Mouse (Mus musculus): ENCODE data around the gene Itga9. TPM values are rescaled to one million over a fixed set of nuclear protein-coding genes. Genes with fewer than 3 reads are reported as not detected.

Itga9 gene
- polyA plus RNA-seq, 2 experiments: 1.4 to 2.8 TPM

GRCm38 (mm10) chr9:118794668-118795067 lies 188.2 kb downstream of the Itga9 start:
- no peak overlapping the region for H3K27ac ChIP-seq
- no peaks in the 10 kb centered on the region for H3K9me3 ChIP-seq (ENCODE audit: control insufficient read depth, low read length)
- DNase-seq (ENCODE audit: low read depth in 3 of 3, low spot score in 3 of 3): no peak
- no peak for ATAC-seq (ENCODE audit: insufficient read depth)
- H3K9ac ChIP-seq (replicated peaks): no peak overlapping the region
- H3K27me3 ChIP-seq (ENCODE audit: control insufficient read depth, insufficient read depth, low read length): no peaks in the 10 kb centered on the region
- no peak overlapping the region for H3K4me2 ChIP-seq (ENCODE audit: low read depth)
- no peaks in the 10 kb centered on the region for H3K4me1 ChIP-seq (replicated peaks; ENCODE audit: control insufficient read depth in 2 of 2, insufficient read depth in 2 of 2, low read length in 1 of 2)
- H3K4me3 ChIP-seq (ENCODE audit: insufficient read depth in 1 of 2, low read depth in 2 of 2, low read length in 2 of 2): no peak overlapping the region
- WGBS (ENCODE audit: insufficient replicate concordance): 56% methylated on average over 2 of the region's 2 CpGs
- TF ChIP-seq CTCF (IDR thresholded peaks at IDR 0.05; ENCODE audit: low read depth) (no peak), EP300 (IDR thresholded peaks at IDR 0.05; ENCODE audit: low read depth) (no peak)
- H3K36me3 ChIP-seq (replicated peaks; ENCODE audit: control insufficient read depth, insufficient read depth, low read depth): no peaks in the 10 kb centered on the region

- no peak overlapping the region for H3K4me3 ChIP-seq (ENCODE audit: insufficient read depth in 1 of 2, low read depth in 2 of 2, low read length in 2 of 2)
Measured at GRCm38 (mm10) chr9:118795304-118795703, 188.8 kb downstream of the Itga9 start.

GRCm38 (mm10) chr9:118799105-118799504 lies 192.6 kb downstream of the Itga9 start:
- WGBS (ENCODE audit: insufficient replicate concordance): 68% methylated on average over 7 of the region's 7 CpGs
- Histone ChIP-seq H3K9ac (replicated peaks) (no peak overlapping the region), H3K9me3 (ENCODE audit: control insufficient read depth, low read length) (no peaks in the 10 kb centered on the region), H3K4me2 (ENCODE audit: low read depth) (no peak overlapping the region), H3K4me3 (ENCODE audit: insufficient read depth in 1 of 2, low read depth in 2 of 2, low read length in 2 of 2) (no peak overlapping the region), H3K36me3 (replicated peaks; ENCODE audit: control insufficient read depth, insufficient read depth, low read depth) (no peaks in the 10 kb centered on the region), H3K27ac (no peak overlapping the region), H3K27me3 (ENCODE audit: control insufficient read depth, insufficient read depth, low read length) (no peaks in the 10 kb centered on the region), H3K4me1 (replicated peaks; ENCODE audit: control insufficient read depth in 2 of 2, insufficient read depth in 2 of 2, low read length in 1 of 2) (no peaks in the 10 kb centered on the region)
- no peak for ATAC-seq (ENCODE audit: insufficient read depth)
- no peak for TF ChIP-seq EP300 (IDR thresholded peaks at IDR 0.05; ENCODE audit: low read depth)
- no peak for TF ChIP-seq CTCF (IDR thresholded peaks at IDR 0.05; ENCODE audit: low read depth)
- no peak for DNase-seq (ENCODE audit: low read depth in 3 of 3, low spot score in 3 of 3)

More at GRCm38 (mm10) chr9:118795304-118795703, 188.8 kb downstream of the Itga9 start:
- no peaks in the 10 kb centered on the region for H3K4me1 ChIP-seq (replicated peaks; ENCODE audit: control insufficient read depth in 2 of 2, insufficient read depth in 2 of 2, low read length in 1 of 2)
- no peak overlapping the region for H3K9ac ChIP-seq (replicated peaks)
- TF ChIP-seq CTCF (IDR thresholded peaks at IDR 0.05; ENCODE audit: low read depth) (no peak), EP300 (IDR thresholded peaks at IDR 0.05; ENCODE audit: low read depth) (no peak)
- H3K9me3 ChIP-seq (ENCODE audit: control insufficient read depth, low read length): no peaks in the 10 kb centered on the region
- WGBS (ENCODE audit: insufficient replicate concordance): 49% methylated on average over 4 of the region's 4 CpGs
- no peaks in the 10 kb centered on the region for H3K36me3 ChIP-seq (replicated peaks; ENCODE audit: control insufficient read depth, insufficient read depth, low read depth)
- no peak overlapping the region for H3K27ac ChIP-seq
- no peak overlapping the region for H3K4me2 ChIP-seq (ENCODE audit: low read depth)
- no peak for DNase-seq (ENCODE audit: low read depth in 3 of 3, low spot score in 3 of 3)
- H3K27me3 ChIP-seq (ENCODE audit: control insufficient read depth, insufficient read depth, low read length): no peaks in the 10 kb centered on the region
- no peak for ATAC-seq (ENCODE audit: insufficient read depth)

- TF ChIP-seq CTCF (IDR thresholded peaks at IDR 0.05; ENCODE audit: low read depth) (no peak), EP300 (IDR thresholded peaks at IDR 0.05; ENCODE audit: low read depth) (no peak)
- H3K27me3 ChIP-seq (ENCODE audit: control insufficient read depth, insufficient read depth, low read length): no peaks in the 10 kb centered on the region
- ATAC-seq (ENCODE audit: insufficient read depth): no peak
- no peak overlapping the region for H3K27ac ChIP-seq
- H3K4me3 ChIP-seq (ENCODE audit: insufficient read depth in 1 of 2, low read depth in 2 of 2, low read length in 2 of 2): no peak overlapping the region
- H3K36me3 ChIP-seq (replicated peaks; ENCODE audit: control insufficient read depth, insufficient read depth, low read depth): no peaks in the 10 kb centered on the region
- no peaks in the 10 kb centered on the region for H3K9me3 ChIP-seq (ENCODE audit: control insufficient read depth, low read length)
- no peak overlapping the region for H3K9ac ChIP-seq (replicated peaks)
- no peak overlapping the region for H3K4me2 ChIP-seq (ENCODE audit: low read depth)
- WGBS (ENCODE audit: insufficient replicate concordance): 69% methylated on average over 15 of the region's 15 CpGs
- H3K4me1 ChIP-seq (replicated peaks; ENCODE audit: control insufficient read depth in 2 of 2, insufficient read depth in 2 of 2, low read length in 1 of 2): no peaks in the 10 kb centered on the region
- no peak for DNase-seq (ENCODE audit: low read depth in 3 of 3, low spot score in 3 of 3)
Measured at GRCm38 (mm10) chr9:118801176-118801909, 194.9 kb downstream of the Itga9 start.

GRCm38 (mm10) chr9:118801910-118802287 lies 195.4 kb downstream of the Itga9 start:
- no peak for ATAC-seq (ENCODE audit: insufficient read depth)
- Histone ChIP-seq H3K36me3 (replicated peaks; ENCODE audit: control insufficient read depth, insufficient read depth, low read depth) (no peaks in the 10 kb centered on the region), H3K4me2 (ENCODE audit: low read depth) (no peak overlapping the region), H3K9me3 (ENCODE audit: control insufficient read depth, low read length) (no peaks in the 10 kb centered on the region), H3K27me3 (ENCODE audit: control insufficient read depth, insufficient read depth, low read length) (no peaks in the 10 kb centered on the region), H3K4me1 (replicated peaks; ENCODE audit: control insufficient read depth in 2 of 2, insufficient read depth in 2 of 2, low read length in 1 of 2) (no peaks in the 10 kb centered on the region), H3K4me3 (ENCODE audit: insufficient read depth in 1 of 2, low read depth in 2 of 2, low read length in 2 of 2) (no peak overlapping the region), H3K27ac (no peak overlapping the region), H3K9ac (replicated peaks) (no peak overlapping the region)
- DNase-seq (ENCODE audit: low read depth in 3 of 3, low spot score in 3 of 3): no peak
- no peak for TF ChIP-seq CTCF (IDR thresholded peaks at IDR 0.05; ENCODE audit: low read depth)
- TF ChIP-seq EP300 (IDR thresholded peaks at IDR 0.05; ENCODE audit: low read depth): no peak
- WGBS (ENCODE audit: insufficient replicate concordance): 60% methylated on average over 8 of the region's 8 CpGs

Measured in liver, embryonic 14.5 days (tissue).